Mouse (Mus musculus): Measurements from ENCODE around the gene Tle2.

The Tle2 gene

GRCm38 (mm10) chr10:81553807-81554755 is 20.3 kb upstream of the Tle2 start:
- no peak for DNase-seq (ENCODE audit: low read depth, low spot score)

- DNase-seq (ENCODE audit: low read depth, low spot score), result no peak
These were observed 18.1 kb upstream of the Tle2 start for GRCm38 (mm10) chr10:81556282-81556681.

- no peak for DNase-seq (ENCODE audit: low read depth, low spot score)
These were observed 16.9 kb upstream of the Tle2 start for GRCm38 (mm10) chr10:81557491-81557890.

- no peak for DNase-seq (ENCODE audit: low read depth, low spot score)
These were observed 15.2 kb upstream of the Tle2 start, which contains the start of gene Aes for GRCm38 (mm10) chr10:81559163-81559626. Aes (plus strand) TSS chr10:81559488.

- no peak for DNase-seq (ENCODE audit: low read depth, low spot score)
These were observed 14.5 kb upstream of the Tle2 start for GRCm38 (mm10) chr10:81559627-81560539.

GRCm38 (mm10) chr10:81560719-81561459 is 13.5 kb upstream of the Tle2 start:
- no peak for DNase-seq (ENCODE audit: low read depth, low spot score)

GRCm38 (mm10) chr10:81562411-81562810 is 11.9 kb upstream of the Tle2 start:
- DNase-seq (ENCODE audit: low read depth, low spot score), result no peak

GRCm38 (mm10) chr10:81563481-81563880 is 10.9 kb upstream of the Tle2 start:
- no peak for DNase-seq (ENCODE audit: low read depth, low spot score)

- no peak for DNase-seq (ENCODE audit: low read depth, low spot score)
These were observed 10.1 kb upstream of the Tle2 start for GRCm38 (mm10) chr10:81564216-81564615.

GRCm38 (mm10) chr10:81564734-81565133 is 9.6 kb upstream of the Tle2 start:
- peak; percentile 69 for DNase-seq (ENCODE audit: low read depth, low spot score)

GRCm38 (mm10) chr10:81565257-81566228 is 8.8 kb upstream of the Tle2 start:
- DNase-seq (ENCODE audit: low read depth, low spot score), result no peak

GRCm38 (mm10) chr10:81568381-81569191 is 5.8 kb upstream of the Tle2 start:
- DNase-seq (ENCODE audit: low read depth, low spot score), result peak; percentile 65

- DNase-seq (ENCODE audit: low read depth, low spot score), result no peak
These were observed 4.7 kb upstream of the Tle2 start for GRCm38 (mm10) chr10:81569507-81570237.

- DNase-seq (ENCODE audit: low read depth, low spot score), result peak; percentile 73
These were observed 4.0 kb upstream of the Tle2 start for GRCm38 (mm10) chr10:81570238-81570800.

- DNase-seq (ENCODE audit: low read depth, low spot score), result peak; percentile 95
These were observed 3.4 kb upstream of the Tle2 start for GRCm38 (mm10) chr10:81570831-81571500.

- DNase-seq (ENCODE audit: low read depth, low spot score), result peak; percentile 99
These were observed 2.9 kb upstream of the Tle2 start for GRCm38 (mm10) chr10:81571501-81571876.

- no peak for DNase-seq (ENCODE audit: low read depth, low spot score)
These were observed 2.2 kb upstream of the Tle2 start for GRCm38 (mm10) chr10:81572133-81572671.
